Mouse (Mus musculus): ENCODE data around the gene Gtdc1.

- TF ChIP-seq CTCF (IDR thresholded peaks at IDR 0.05) (no peak), POLR2A (IDR thresholded peaks at IDR 0.05; ENCODE audit: insufficient read depth, low read depth, low read length) (no peak)
These were observed at the start of gene Gtdc1 for GRCm38 (mm10) chr2:44927482-44927811.
